Mouse (Mus musculus) hindbrain, embryonic 16.5 days (tissue): ENCODE results near the gene Macf1. TPM values are rescaled to one million over a fixed set of nuclear protein-coding genes. Genes with fewer than 3 reads are reported as not detected.

ENCODE experiments used
- ATAC-seq: fragments of 200-750 bp; cut with Nextera tagmentation; 2 replicates; pipeline ENCODE4 v1.8.0; 2017; ENCODE audit warnings: moderate TSS enrichment, moderate library complexity
- H3K27ac ChIP-seq: fragments of 300-500 bp; sonication (generic); 2 replicates; pipeline ENCODE4 v1.5.1; 2014; ENCODE audit warnings: low read depth, mild to moderate bottlenecking, control low read depth, low read length, moderate library complexity
- H3K27me3 ChIP-seq: fragments of 300-500 bp; sonication (generic); replicated peaks from 2 replicates; pipeline ENCODE4 v1.6.1; 2014; ENCODE audit warnings: low read length; ENCODE audit not compliant: control insufficient read depth, insufficient read depth
- H3K36me3 ChIP-seq: fragments of 300-500 bp; sonication (generic); 2 replicates; pipeline ENCODE4 v1.6.1; 2014; ENCODE audit warnings: mild to moderate bottlenecking, low read length, moderate library complexity, mixed read lengths; ENCODE audit not compliant: control insufficient read depth, insufficient read depth
- H3K4me1 ChIP-seq: fragments of 300-500 bp; sonication (generic); 2 replicates; pipeline ENCODE4 v1.6.1; 2014; ENCODE audit warnings: low read depth, low read length; ENCODE audit not compliant: control insufficient read depth, insufficient read depth
- H3K4me2 ChIP-seq: fragments of 300-500 bp; sonication (generic); 2 replicates; pipeline ENCODE4 v1.6.1; 2014; ENCODE audit warnings: mild to moderate bottlenecking, low read length, control low read depth, moderate library complexity
- H3K4me3 ChIP-seq: fragments of 300-500 bp; sonication (generic); 2 replicates; pipeline ENCODE4 v1.5.1; 2014; ENCODE audit warnings: mild to moderate bottlenecking, low read length, control low read depth, moderate library complexity
- H3K9ac ChIP-seq: fragments of 300-500 bp; sonication (generic); 2 replicates; pipeline ENCODE4 v1.6.1; 2014; ENCODE audit warnings: low read depth, mild to moderate bottlenecking, control low read depth, low read length, moderate library complexity
- H3K9me3 ChIP-seq: fragments of 300-500 bp; sonication (generic); 2 replicates; pipeline ENCODE4 v1.6.1; 2014; ENCODE audit warnings: mild to moderate bottlenecking, low read length, moderate library complexity; ENCODE audit not compliant: control insufficient read depth
- WGBS: fragments of 180-500 bp; shearing (Covaris S2); extraction: QIAGEN DNeasy Blood & Tissue Kit; methylation state at CpG from one replicate; pipeline ENCODE4 v1.1.7; 2014; 5-methylcytosine and 5-hydroxymethylcytosine counted together
- polyA plus RNA-seq: library from polyadenylated mRNA; unstranded; fragments of >200 nt; fragmentation: Nextera tagmentation; extraction: Ambion mirVana; gene quantifications from 2 replicates; pipeline ENCODE4 v1.2.1, GENCODE M21; 2015

Gene Macf1
- polyA plus RNA-seq, 1 experiment from 2014 or later = 61.0 TPM

DNA sequence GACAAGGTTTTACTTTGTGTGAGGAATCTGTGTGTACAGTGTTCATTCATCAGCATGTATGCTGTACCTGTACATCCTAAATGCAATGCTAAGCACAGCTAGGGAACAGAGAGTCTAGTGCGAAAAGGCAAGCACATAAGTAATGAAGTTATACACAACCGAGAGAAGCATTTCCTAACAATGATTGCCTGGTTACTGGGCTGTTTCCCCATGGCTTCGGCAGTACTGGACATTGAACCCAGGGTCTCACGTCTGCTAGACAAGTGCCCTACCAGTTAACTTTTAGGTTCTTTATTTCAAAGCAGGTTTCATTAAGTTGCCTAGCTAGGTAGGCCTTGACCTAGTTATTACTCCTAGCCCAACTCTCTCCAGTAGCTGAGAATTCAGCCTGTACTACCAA, 36.5 kb downstream of the Macf1 start:
- H3K4me1 ChIP-seq = peaks cover 3% of the 10 kb centered on the region; the same call in 1 of the 2 replicates
- H3K4me3 ChIP-seq = no peak overlapping the region
- H3K27me3 ChIP-seq = no peaks in the 10 kb centered on the region
- 88% methylated on average over 4 of the region's 4 CpGs for WGBS
- H3K9me3 ChIP-seq = no peaks in the 10 kb centered on the region
- no peak overlapping the region for H3K9ac ChIP-seq
- no peak overlapping the region for H3K4me2 ChIP-seq
- H3K36me3 ChIP-seq = peaks cover 5% of the 10 kb centered on the region; the same call in 1 of the 2 replicates
- H3K27ac ChIP-seq = no peak overlapping the region
- ATAC-seq = no peak

DNA sequence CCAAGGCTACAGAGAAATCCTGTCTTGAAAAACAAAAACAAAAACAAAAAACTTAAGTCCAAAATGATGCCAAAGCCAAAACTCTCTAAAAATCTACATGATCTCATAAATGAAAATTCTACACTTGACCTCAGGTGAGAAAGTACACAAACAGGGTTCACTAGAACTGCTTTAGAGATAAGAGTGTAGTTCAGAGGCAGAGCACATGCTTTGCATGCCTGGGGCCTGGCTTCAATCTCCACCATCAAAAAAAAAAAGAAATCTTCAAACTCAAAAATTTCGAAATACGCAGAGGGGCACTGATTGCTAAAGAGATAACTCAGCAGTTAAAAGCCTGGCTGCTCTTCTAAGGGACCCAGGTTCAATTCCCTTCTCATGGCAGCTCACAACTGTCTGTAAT, 37.1 kb downstream of the Macf1 start:
- WGBS = 98% methylated on average over 2 of the region's 2 CpGs

GRCm38 (mm10) chr4:123645246-123645845, 38.8 kb downstream of the Macf1 start:
- peaks cover 5% of the 10 kb centered on the region; the same call in 1 of the 2 replicates for H3K36me3 ChIP-seq
- H3K27me3 ChIP-seq = no peaks in the 10 kb centered on the region
- WGBS = 95% methylated on average over 3 of the region's 3 CpGs

More for the DNA sequence above, 37.1 kb downstream of the Macf1 start:
- no peak overlapping the region for H3K9ac ChIP-seq
- no peak overlapping the region for H3K4me2 ChIP-seq
- ATAC-seq = no peak
- peaks cover 7% of the 10 kb centered on the region; the same call in 1 of the 2 replicates for H3K4me1 ChIP-seq
- peaks cover 5% of the 10 kb centered on the region; the same call in 1 of the 2 replicates for H3K36me3 ChIP-seq
- H3K4me3 ChIP-seq = no peak overlapping the region
- no peaks in the 10 kb centered on the region for H3K9me3 ChIP-seq
- no peak overlapping the region for H3K27ac ChIP-seq
- H3K27me3 ChIP-seq = no peaks in the 10 kb centered on the region

GRCm38 (mm10) chr4:123643561-123643960, 40.6 kb downstream of the Macf1 start:
- ATAC-seq = peak; percentile 18; the same call in 1 of the 2 replicates
- Histone ChIP-seq H3K27ac (no peak overlapping the region), H3K4me2 (no peak overlapping the region), H3K4me3 (no peak overlapping the region), H3K36me3 (0 out of 2 replicates have a peak, but pooled peaks cover 5% of the 10 kb centered on the region), H3K27me3 (no peaks in the 10 kb centered on the region), H3K9ac (no peak overlapping the region), H3K4me1 (peaks cover 7% of the 10 kb centered on the region; the same call in 1 of the 2 replicates), H3K9me3 (no peaks in the 10 kb centered on the region)
- 79% methylated on average over 6 of the region's 6 CpGs for WGBS

More at GRCm38 (mm10) chr4:123645246-123645845, 38.8 kb downstream of the Macf1 start:
- Histone ChIP-seq H3K9me3 (no peaks in the 10 kb centered on the region), H3K4me1 (peaks cover 7% of the 10 kb centered on the region; the same call in 1 of the 2 replicates), H3K4me3 (no peak overlapping the region), H3K9ac (no peak overlapping the region), H3K4me2 (no peak overlapping the region), H3K27ac (no peak overlapping the region)
- no peak for ATAC-seq

DNA sequence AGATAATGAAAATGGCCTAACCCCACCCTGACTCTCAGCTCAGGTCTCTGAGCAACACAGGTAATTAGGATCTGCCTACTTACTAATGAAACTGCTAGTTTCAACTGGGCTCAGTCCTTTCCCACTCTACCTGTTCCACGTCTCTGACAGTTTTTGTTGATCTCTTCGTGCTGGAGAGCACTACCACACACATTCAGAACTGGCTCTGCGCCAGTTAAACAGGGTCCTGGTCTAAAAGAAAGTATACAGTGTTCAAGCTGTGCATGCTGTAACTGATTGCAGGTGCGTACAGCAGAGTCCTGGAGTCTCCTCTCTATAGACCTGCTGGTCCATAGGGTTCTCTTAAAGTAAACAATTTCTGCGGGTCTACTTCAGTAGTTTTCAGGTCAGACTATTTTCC, 41.3 kb downstream of the Macf1 start:
- WGBS = 56% methylated on average over 5 of the region's 5 CpGs
- peaks cover 7% of the 10 kb centered on the region; the same call in 1 of the 2 replicates for H3K4me1 ChIP-seq
- H3K9me3 ChIP-seq = no peaks in the 10 kb centered on the region
- 0 out of 2 replicates have a peak, but pooled peaks cover 5% of the 10 kb centered on the region for H3K36me3 ChIP-seq
- peak; percentile 21; the same call in 1 of the 2 replicates for ATAC-seq
- no peak overlapping the region for H3K27ac ChIP-seq
- no peak overlapping the region for H3K9ac ChIP-seq
- no peaks in the 10 kb centered on the region for H3K27me3 ChIP-seq
- H3K4me2 ChIP-seq = no peak overlapping the region
- H3K4me3 ChIP-seq = no peak overlapping the region

DNA sequence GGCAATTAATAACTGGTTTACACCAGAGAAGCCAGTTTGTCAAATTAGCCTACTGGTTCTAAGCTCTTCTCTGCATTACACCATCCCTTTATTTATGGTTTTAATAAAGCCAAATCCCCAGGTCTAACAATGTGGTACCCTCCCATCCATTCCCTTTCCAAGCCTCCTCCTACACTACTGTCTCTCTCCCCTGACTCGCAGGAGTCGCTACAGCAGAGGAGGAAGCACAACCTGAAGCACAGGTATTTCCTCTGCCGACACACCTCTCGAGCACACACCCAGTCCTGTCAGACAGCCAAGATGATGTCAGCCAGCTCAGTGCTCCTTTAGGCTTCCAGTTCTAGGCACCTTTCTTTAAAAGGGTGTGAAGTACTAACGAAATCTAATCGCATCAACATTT, 47.0 kb downstream of the Macf1 start:
- no peaks in the 10 kb centered on the region for H3K27me3 ChIP-seq
- 0 out of 2 replicates have a peak, but pooled peaks cover 3% of the 10 kb centered on the region for H3K36me3 ChIP-seq
- H3K9me3 ChIP-seq = no peaks in the 10 kb centered on the region
- H3K4me2 ChIP-seq = no peak overlapping the region
- H3K4me3 ChIP-seq = no peak overlapping the region
- WGBS = 90% methylated on average over 6 of the region's 6 CpGs
- H3K9ac ChIP-seq = no peak overlapping the region
- no peak overlapping the region for H3K27ac ChIP-seq
- ATAC-seq = peak; percentile 43; the same call in 1 of the 2 replicates
- H3K4me1 ChIP-seq = no peaks in the 10 kb centered on the region

GRCm38 (mm10) chr4:123635428-123635827, 48.7 kb downstream of the Macf1 start:
- H3K4me2 ChIP-seq = no peak overlapping the region
- no peak for ATAC-seq
- WGBS = 11% methylated on average over 1 of the region's 1 CpGs
- H3K9ac ChIP-seq = no peak overlapping the region
- no peaks in the 10 kb centered on the region for H3K9me3 ChIP-seq
- H3K36me3 ChIP-seq = 0 out of 2 replicates have a peak, but pooled peaks cover 3% of the 10 kb centered on the region
- H3K27ac ChIP-seq = no peak overlapping the region
- no peak overlapping the region for H3K4me3 ChIP-seq
- no peaks in the 10 kb centered on the region for H3K4me1 ChIP-seq
- H3K27me3 ChIP-seq = no peaks in the 10 kb centered on the region

GRCm38 (mm10) chr4:123634436-123634835, 49.7 kb downstream of the Macf1 start:
- Histone ChIP-seq H3K27ac (no peak overlapping the region), H3K4me2 (no peak overlapping the region), H3K27me3 (no peaks in the 10 kb centered on the region), H3K36me3 (0 out of 2 replicates have a peak, but pooled peaks cover 3% of the 10 kb centered on the region), H3K9me3 (no peaks in the 10 kb centered on the region), H3K4me3 (no peak overlapping the region), H3K9ac (no peak overlapping the region), H3K4me1 (no peaks in the 10 kb centered on the region)
- ATAC-seq = no peak
- 60% methylated on average over 3 of the region's 3 CpGs for WGBS

DNA sequence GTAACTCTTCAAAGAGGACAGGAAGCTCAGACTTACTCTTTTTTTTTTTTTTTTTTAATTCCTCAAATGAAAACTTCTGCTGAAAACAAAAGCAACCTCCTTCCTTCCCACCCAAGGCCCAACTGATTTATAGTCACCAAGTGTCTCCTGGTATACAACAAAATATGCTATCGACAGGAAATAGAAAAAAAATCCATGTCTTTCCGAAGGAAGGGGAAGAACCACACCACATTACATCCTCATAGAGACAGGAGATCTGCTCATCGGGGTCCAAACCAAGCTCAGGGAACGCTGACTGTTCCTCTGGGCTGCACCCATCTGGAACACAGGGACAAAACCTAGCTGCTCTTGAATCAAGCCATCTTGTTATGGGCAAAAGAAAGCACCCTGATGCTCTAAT, 50.3 kb downstream of the Macf1 start:
- H3K9me3 ChIP-seq = no peaks in the 10 kb centered on the region
- no peak overlapping the region for H3K4me3 ChIP-seq
- H3K27me3 ChIP-seq = no peaks in the 10 kb centered on the region
- H3K27ac ChIP-seq = no peak overlapping the region
- no peak overlapping the region for H3K4me2 ChIP-seq
- H3K4me1 ChIP-seq = no peaks in the 10 kb centered on the region
- 88% methylated on average over 4 of the region's 4 CpGs for WGBS
- H3K36me3 ChIP-seq = 0 out of 2 replicates have a peak, but pooled peaks cover 2% of the 10 kb centered on the region
- no peak for ATAC-seq
- H3K9ac ChIP-seq = no peak overlapping the region
